8 mouse cellular contexts compared by ENCODE assay signal in the genomic region with DNA sequence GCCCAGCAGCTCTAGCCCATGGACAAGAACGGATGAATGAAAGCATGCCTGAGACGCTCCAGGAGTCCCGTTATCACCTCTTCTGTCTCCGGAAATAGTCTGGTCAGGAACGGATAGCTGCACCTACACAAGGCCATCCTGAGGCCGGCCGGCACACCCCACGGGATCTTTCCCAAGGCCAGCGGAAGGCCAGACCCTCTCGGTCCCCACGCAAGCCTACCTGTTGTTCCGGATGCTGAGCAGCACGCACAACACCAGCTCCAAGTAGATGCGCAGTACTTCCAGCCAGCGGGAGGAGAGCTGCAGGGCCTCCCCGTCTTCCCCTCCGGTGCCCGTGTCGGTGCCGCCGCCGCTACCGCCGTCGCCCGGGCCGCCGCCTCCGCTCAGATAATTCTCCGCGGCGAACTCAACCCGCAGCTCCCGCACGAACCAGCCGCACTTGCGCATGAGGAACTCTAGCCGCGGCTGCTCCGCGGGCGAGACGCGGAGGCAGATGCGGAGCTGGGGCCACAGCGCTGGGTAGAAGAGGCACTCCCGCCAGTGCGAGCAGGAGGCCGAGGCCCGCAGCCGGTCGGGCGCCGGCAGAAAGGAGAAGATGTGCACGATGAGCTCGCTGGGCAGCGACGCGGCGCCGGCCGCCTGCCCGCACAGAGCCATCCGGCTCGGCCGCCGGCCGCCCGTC. TPM values are rescaled to one million over a fixed set of nuclear protein-coding genes. Genes with fewer than 3 reads are reported as not detected.
DNase-seq lines count a peak whose midpoint lies in the region; ATAC-seq lines count a peak whose summit lies in the region.

No protein-coding gene starts in this region.

- DNase-seq in gastrocnemius, adult 18-20 months (ENCODE audit: low spot score), result peak; percentile 10
- DNase-seq in gastrocnemius, postnatal 10 days, result no peak
- DNase-seq in hindbrain, embryonic 14.5 days (ENCODE audit: low spot score), result no peak
- peak; percentile 65 to 70 for DNase-seq in left cerebral cortex, postnatal 36 days (ENCODE audit: low spot score in 2 of 2)
- DNase-seq in spleen, postnatal 14 days (ENCODE audit: low spot score in 2 of 2), result peak; percentile 27 to 39

- peak overlapping the region; percentile 86 for H3K4me3 ChIP-seq in brown adipose tissue, adult 24 weeks (ENCODE audit: insufficient read depth, low read depth, low read length)
- peak overlapping the region; percentile 99 for H3K4me3 ChIP-seq in forebrain, embryonic 16.5 days (replicated peaks; ENCODE audit: low read length)
- peak overlapping the region; percentile 98 for H3K4me3 ChIP-seq in hindbrain, embryonic 14.5 days (replicated peaks; ENCODE audit: low read length)

- H3K4me2 ChIP-seq in forebrain, embryonic 16.5 days (ENCODE audit: low read length), result peak overlapping the region; percentile 62
- H3K4me2 ChIP-seq in hindbrain, embryonic 14.5 days (replicated peaks), result peak overlapping the region; percentile 85

- H3K27me3 ChIP-seq in forebrain, embryonic 16.5 days (replicated peaks; ENCODE audit: control insufficient read depth, insufficient read depth, low read length), result no peaks in the 10 kb centered on the region
- H3K27me3 ChIP-seq in hindbrain, embryonic 14.5 days (ENCODE audit: control insufficient read depth, insufficient read depth, low read length), result no peaks in the 10 kb centered on the region

- no peaks in the 10 kb centered on the region for H3K36me3 ChIP-seq in forebrain, embryonic 16.5 days (ENCODE audit: control insufficient read depth, insufficient read depth)
- no peaks in the 10 kb centered on the region for H3K36me3 ChIP-seq in hindbrain, embryonic 14.5 days (replicated peaks; ENCODE audit: control insufficient read depth, insufficient read depth)

- H3K9me3 ChIP-seq in forebrain, embryonic 16.5 days (ENCODE audit: control insufficient read depth, low read length), result no peaks in the 10 kb centered on the region
- H3K9me3 ChIP-seq in hindbrain, embryonic 14.5 days (ENCODE audit: control insufficient read depth, low read length), result no peaks in the 10 kb centered on the region

- peak overlapping the region; percentile 91 for H3K9ac ChIP-seq in forebrain, embryonic 16.5 days (replicated peaks; ENCODE audit: low read depth, low read length)
- H3K9ac ChIP-seq in hindbrain, embryonic 14.5 days, result peak overlapping the region; percentile 88

- peak overlapping the region; percentile 23; the same call in 1 of the 2 replicates for H3K27ac ChIP-seq in brown adipose tissue, adult 24 weeks (replicated peaks; ENCODE audit: low read depth, low read length)
- H3K27ac ChIP-seq in forebrain, embryonic 16.5 days (ENCODE audit: low read length), result peak overlapping the region; percentile 97
- H3K27ac ChIP-seq in hindbrain, embryonic 14.5 days, result peak overlapping the region; percentile 95

- WGBS in forebrain, embryonic 16.5 days, result under 1% methylated on average over 51 of the region's 69 CpGs
- 0% methylated on average over 61 of the region's 69 CpGs for WGBS in hindbrain, embryonic 14.5 days

- peak; percentile 1; the same call in 1 of the 2 replicates for ATAC-seq in forebrain, embryonic 16.5 days
- ATAC-seq in hindbrain, embryonic 14.5 days (ENCODE audit: low FRiP score), result no peak; the same call in 1 of the 2 replicates
- ATAC-seq in megakaryocyte-erythroid progenitor cell, adult 5-6 weeks (replicated peaks; ENCODE audit: low FRiP score, low TSS enrichment, poor library complexity, severe bottlenecking), result peak; percentile 6; the same call in 1 of the 2 replicates

- intact Hi-C loops in left cerebral cortex, postnatal 36 days (cut with DNase I), result loop anchor here (2.0 to 10.0 kb wide), 2 partner anchors 88 to 154 kb away; partner anchors contain the start of genes Pnn and Trappc6b

- peaks cover 7% of the 10 kb centered on the region for H3K4me1 ChIP-seq in brown adipose tissue, adult 24 weeks (ENCODE audit: control insufficient read depth, insufficient read depth, insufficient read length, low read length)
- peaks cover 26% of the 10 kb centered on the region for H3K4me1 ChIP-seq in forebrain, embryonic 16.5 days (replicated peaks; ENCODE audit: control insufficient read depth, insufficient read depth, low read length)
- H3K4me1 ChIP-seq in hindbrain, embryonic 14.5 days (replicated peaks; ENCODE audit: control insufficient read depth, insufficient read depth, low read length), result peaks cover 31% of the 10 kb centered on the region

RNA-seq across cellular contexts. Expression of gene Fbxo33, which starts 0.7 kb away (rescaled TPM):
- total RNA-seq in gastrocnemius, adult 18-20 months (2021), result 1 to 10 TPM; 2.8 TPM
- total RNA-seq in gastrocnemius, postnatal 10 days (2021), result 1 to 10 TPM; 4.1 to 7.4 TPM
- 20.3 and 30.0 TPM in 2 replicates for polyA plus RNA-seq in brown adipose tissue, adult 24 weeks (2012; ENCODE audit: insufficient read depth, insufficient read length, missing spikeins)
- 9.2 and 9.8 TPM in 2 replicates for polyA plus RNA-seq in forebrain, embryonic 16.5 days (2015; fragmentation: Nextera tagmentation; extraction: Ambion mirVana)
- polyA plus RNA-seq in hindbrain, embryonic 14.5 days (2014; fragmentation: Nextera tagmentation; extraction: Ambion mirVana), result 10.7 and 11.1 TPM in 2 replicates
- 10 to 100 TPM; 62.7 to 68.2 TPM for total RNA-seq in left cerebral cortex, postnatal 36 days (2021)
- total RNA-seq in megakaryocyte-erythroid progenitor cell, adult 5-6 weeks (2014; fragmentation: Nextera tagmentation), result 28.1 and 48.0 TPM in 2 replicates
- total RNA-seq in megakaryocyte-erythroid progenitor cell, adult 5-6 weeks (2017), result 44.1 and 45.7 TPM in 2 replicates

Comparison
In these comparisons a context has a peak if more than half of its experiments do, and no peak if none do; other contexts are left out.
1. DNase-seq: peak in gastrocnemius, adult 18-20 months (single experiment), left cerebral cortex, postnatal 36 days (2 of 2) and spleen, postnatal 14 days (2 of 2); none in gastrocnemius, postnatal 10 days (single experiment) and hindbrain, embryonic 14.5 days (single experiment).
2. H3K27ac ChIP-seq: peak in every context shown above with its lines; median percentile 97 in forebrain, embryonic 16.5 days; 95 in hindbrain, embryonic 14.5 days; 23 in brown adipose tissue, adult 24 weeks.
3. Peak in every context shown above with its lines, with median percentiles within 50 percentile points of each other: H3K4me3 ChIP-seq.